Mouse (Mus musculus) lung, embryonic 16.5 days (tissue): ENCODE data around the gene Sirt7. TPM values are rescaled to one million over a fixed set of nuclear protein-coding genes. Genes with fewer than 3 reads are reported as not detected.

Source experiments
- ATAC-seq: fragments of 200-750 bp; cut with Nextera tagmentation; 2 replicates; pipeline ENCODE4 v1.8.0; 2017; ENCODE audit warnings: low read depth, mild to moderate bottlenecking, moderate library complexity
- H3K27ac ChIP-seq: fragments of 300-500 bp; sonication (generic); 2 replicates; pipeline ENCODE4 v1.5.1; 2014; ENCODE audit warnings: mild to moderate bottlenecking, control low read depth, low read length
- H3K27me3 ChIP-seq: fragments of 300-500 bp; sonication (generic); 2 replicates; pipeline ENCODE4 v1.6.1; 2014; ENCODE audit warnings: low read depth, low read length, mixed read lengths; ENCODE audit not compliant: control insufficient read depth, insufficient read depth
- H3K36me3 ChIP-seq: fragments of 300-500 bp; sonication (generic); 2 replicates; pipeline ENCODE4 v1.6.1; 2014; ENCODE audit warnings: low read length; ENCODE audit not compliant: control insufficient read depth, insufficient read depth
- H3K4me1 ChIP-seq: fragments of 300-500 bp; sonication (generic); replicated peaks from 2 replicates; pipeline ENCODE4 v1.6.1; 2014; ENCODE audit warnings: low read length, mixed read lengths; ENCODE audit not compliant: control insufficient read depth, insufficient read depth
- H3K4me2 ChIP-seq: fragments of 300-500 bp; sonication (generic); 2 replicates; pipeline ENCODE4 v1.6.1; 2014; ENCODE audit warnings: low read depth, low read length, control low read depth
- H3K4me3 ChIP-seq: fragments of 300-500 bp; sonication (generic); 2 replicates; pipeline ENCODE4 v1.5.1; 2014; ENCODE audit warnings: mild to moderate bottlenecking, low read length, control low read depth
- H3K9ac ChIP-seq: fragments of 300-500 bp; sonication (generic); 2 replicates; pipeline ENCODE4 v1.6.1; 2014; ENCODE audit warnings: low read length, control low read depth
- H3K9me3 ChIP-seq: fragments of 300-500 bp; sonication (generic); 2 replicates; pipeline ENCODE4 v1.6.1; 2016; ENCODE audit warnings: low read length; ENCODE audit not compliant: control insufficient read depth
- WGBS: fragments of 180-500 bp; shearing (Covaris S2); extraction: QIAGEN DNeasy Blood & Tissue Kit; methylation state at CpG from one replicate; pipeline ENCODE4 v1.1.7; 2014; 5-methylcytosine and 5-hydroxymethylcytosine counted together
- polyA plus RNA-seq: library from polyadenylated mRNA; unstranded; fragments of >200 nt; fragmentation: Nextera tagmentation; extraction: Ambion mirVana; gene quantifications from 2 replicates; pipeline ENCODE4 v1.2.1, GENCODE M21; 2015

The Sirt7 gene
- polyA plus RNA-seq, 1 experiment from 2014 or later: 32.5 TPM

DNA sequence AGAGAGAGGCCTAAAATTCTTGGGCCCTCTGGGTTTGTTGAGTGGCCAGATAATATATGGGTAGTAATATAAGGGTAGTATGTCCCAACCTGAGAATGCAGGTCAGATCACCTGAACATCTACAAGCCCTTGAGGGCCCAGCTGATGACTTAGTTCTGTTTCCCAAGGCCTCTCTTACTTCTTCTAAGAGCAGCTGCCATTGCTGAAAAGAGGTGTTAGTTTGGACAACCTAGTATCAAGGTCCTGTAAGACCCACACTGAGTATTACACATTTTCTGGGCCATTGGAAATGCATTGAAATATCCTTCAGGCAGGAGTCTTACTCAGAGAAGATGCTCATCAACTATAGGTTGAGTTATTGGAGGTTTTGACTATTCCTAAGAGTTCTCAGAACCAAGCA, 49.1 kb downstream of the Sirt7 start:
- Histone ChIP-seq H3K27me3 (no peaks in the 10 kb centered on the region), H3K9me3 (no peaks in the 10 kb centered on the region), H3K4me2 (no peak overlapping the region), H3K4me3 (no peak overlapping the region), H3K27ac (no peak overlapping the region), H3K9ac (no peak overlapping the region), H3K36me3 (peaks cover 28% of the 10 kb centered on the region), H3K4me1 (peaks cover 28% of the 10 kb centered on the region)
- no peak for ATAC-seq

DNA sequence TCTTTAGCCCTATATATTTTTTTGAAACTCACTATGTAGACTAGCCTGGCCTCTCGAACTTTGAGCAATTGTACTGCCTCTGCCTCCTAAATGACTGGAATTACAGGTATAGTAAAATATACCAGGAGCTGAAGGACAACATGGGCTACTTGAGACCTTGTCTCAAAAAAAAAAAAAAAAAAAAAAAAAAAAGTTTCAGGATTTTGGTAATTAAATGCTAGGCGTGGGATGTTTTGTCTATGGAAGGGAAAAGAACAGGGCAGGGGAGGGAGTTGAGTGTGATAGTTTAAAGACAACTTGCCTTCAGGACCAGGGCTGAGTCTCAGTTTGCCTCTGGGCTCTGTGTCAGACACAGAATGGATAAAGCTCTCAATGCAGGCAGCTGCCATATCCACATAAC, 50.0 kb downstream of the Sirt7 start:
- Histone ChIP-seq H3K4me3 (no peak overlapping the region), H3K27ac (no peak overlapping the region), H3K9me3 (no peaks in the 10 kb centered on the region), H3K36me3 (peaks cover 37% of the 10 kb centered on the region), H3K9ac (no peak overlapping the region), H3K4me2 (no peak overlapping the region), H3K27me3 (no peaks in the 10 kb centered on the region), H3K4me1 (peaks cover 27% of the 10 kb centered on the region)
- no peak for ATAC-seq
- WGBS: 81% methylated on average over 2 of the region's 2 CpGs

GRCm38 (mm10) chr11:120574278-120574600, 50.8 kb downstream of the Sirt7 start:
- Histone ChIP-seq H3K27me3 (no peaks in the 10 kb centered on the region), H3K9me3 (no peaks in the 10 kb centered on the region), H3K4me2 (peak overlapping the region; percentile 77), H3K27ac (0 out of 2 replicates have a peak overlapping the region, but pooled peaks have one; percentile 38), H3K9ac (peak overlapping the region; percentile 82), H3K36me3 (peaks cover 36% of the 10 kb centered on the region), H3K4me3 (peak overlapping the region; percentile 82), H3K4me1 (peaks cover 19% of the 10 kb centered on the region)
- no peak for ATAC-seq
- 26% methylated on average over 5 of the region's 5 CpGs for WGBS

GRCm38 (mm10) chr11:120573585-120574277, 51.3 kb downstream of the Sirt7 start:
- ATAC-seq: peak; percentile 2; the same call in 1 of the 2 replicates
- WGBS: under 1% methylated on average over 23 of the region's 23 CpGs

DNA sequence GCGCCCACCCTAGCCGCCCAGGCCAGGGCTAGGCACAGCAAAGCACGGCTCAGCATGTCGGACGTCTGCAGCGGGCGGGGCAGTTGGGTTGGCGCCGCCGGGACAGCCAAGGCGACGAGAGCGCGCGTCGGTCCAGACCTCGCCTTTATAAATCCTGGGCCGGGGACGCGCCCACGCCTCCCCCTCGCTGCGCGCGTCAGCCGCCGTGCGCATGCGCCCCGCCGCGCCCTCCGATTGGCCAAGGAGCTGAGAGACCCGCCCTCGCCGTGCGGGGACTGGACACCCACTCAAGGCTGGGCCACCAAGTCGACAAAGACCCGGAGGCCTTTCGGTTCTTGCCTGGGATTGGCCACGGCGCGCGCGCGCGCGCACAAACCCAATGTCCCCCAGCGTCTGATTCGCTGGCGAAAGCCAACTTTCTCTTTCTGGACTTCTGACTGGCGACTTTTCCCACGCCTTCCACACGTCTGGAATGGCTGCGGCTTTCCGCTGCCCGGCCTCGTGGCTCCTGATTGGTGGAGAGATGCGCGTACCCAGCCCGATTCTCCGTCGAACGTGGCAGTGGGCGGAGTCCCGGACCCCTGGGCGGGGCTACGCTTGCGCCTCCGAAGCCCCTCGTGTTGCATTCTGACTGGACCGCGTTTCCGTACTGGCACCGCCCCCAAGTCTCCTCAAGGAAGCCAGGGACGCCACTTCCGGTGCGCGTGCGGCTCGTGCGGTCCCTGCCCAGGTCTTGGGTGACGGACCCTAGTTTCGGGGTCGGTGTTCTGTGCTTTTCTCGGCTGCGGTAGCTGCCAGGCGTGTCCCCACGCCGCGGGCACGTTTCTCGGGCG, 52.1 kb downstream of the Sirt7 start, which contains the start of gene P4hb:
Gene P4hb (minus strand): TSS at position 502 of the 833 bp plus-strand sequence.
- peak within 1 kb of the TSS; percentile 98 for H3K9ac ChIP-seq
- peak within 1 kb of the TSS; percentile 96 for H3K27ac ChIP-seq
- H3K36me3 ChIP-seq: peaks cover 32% of the 10 kb centered on the region
- peak within 1 kb of the TSS; percentile 91 for H3K4me2 ChIP-seq
- H3K27me3 ChIP-seq: no peaks in the 10 kb centered on the region
- no peaks in the 10 kb centered on the region for H3K9me3 ChIP-seq
- H3K4me1 ChIP-seq: peaks cover 18% of the 10 kb centered on the region
- ATAC-seq: peak; percentile 97
- H3K4me3 ChIP-seq: peak within 1 kb of the TSS; percentile 82
- under 1% methylated on average over 93 of the region's 94 CpGs for WGBS

More at GRCm38 (mm10) chr11:120573585-120574277, 51.3 kb downstream of the Sirt7 start:
- Histone ChIP-seq H3K36me3 (peaks cover 32% of the 10 kb centered on the region), H3K27me3 (no peaks in the 10 kb centered on the region), H3K9me3 (no peaks in the 10 kb centered on the region), H3K4me1 (peaks cover 18% of the 10 kb centered on the region), H3K4me3 (peak overlapping the region; percentile 82), H3K27ac (peak overlapping the region; percentile 96), H3K9ac (peak overlapping the region; percentile 82), H3K4me2 (peak overlapping the region; percentile 77)

- Histone ChIP-seq H3K27me3 (no peaks in the 10 kb centered on the region), H3K4me1 (peaks cover 18% of the 10 kb centered on the region), H3K36me3 (peaks cover 36% of the 10 kb centered on the region), H3K27ac (peak overlapping the region; percentile 83), H3K4me2 (peak overlapping the region; percentile 91), H3K9ac (peak overlapping the region; percentile 98), H3K4me3 (peak overlapping the region; percentile 82), H3K9me3 (no peaks in the 10 kb centered on the region)
- peak; percentile 32 for ATAC-seq
- WGBS: under 1% methylated on average over 23 of the region's 24 CpGs
These were observed 52.7 kb downstream of the Sirt7 start for GRCm38 (mm10) chr11:120572417-120572751.

GRCm38 (mm10) chr11:120571754-120572416, 53.2 kb downstream of the Sirt7 start:
- peak overlapping the region; percentile 82 for H3K4me3 ChIP-seq
- no peaks in the 10 kb centered on the region for H3K27me3 ChIP-seq
- peaks cover 37% of the 10 kb centered on the region for H3K36me3 ChIP-seq
- H3K4me2 ChIP-seq: peak overlapping the region; percentile 91
- 5% methylated on average over 11 of the region's 11 CpGs for WGBS
- H3K9ac ChIP-seq: peak overlapping the region; percentile 98
- peak overlapping the region; percentile 83 for H3K27ac ChIP-seq
- ATAC-seq: no peak
- no peaks in the 10 kb centered on the region for H3K9me3 ChIP-seq
- peaks cover 18% of the 10 kb centered on the region for H3K4me1 ChIP-seq

GRCm38 (mm10) chr11:120571122-120571521, 53.9 kb downstream of the Sirt7 start:
- peaks cover 41% of the 10 kb centered on the region for H3K36me3 ChIP-seq

More at GRCm38 (mm10) chr11:120571122-120571521, 53.9 kb downstream of the Sirt7 start:
- H3K9me3 ChIP-seq: no peaks in the 10 kb centered on the region
- peaks cover 18% of the 10 kb centered on the region for H3K4me1 ChIP-seq
- peak overlapping the region; percentile 91 for H3K4me2 ChIP-seq
- peak overlapping the region; percentile 98 for H3K9ac ChIP-seq
- no peak overlapping the region for H3K27ac ChIP-seq
- peak overlapping the region; percentile 82 for H3K4me3 ChIP-seq
- 59% methylated on average over 3 of the region's 3 CpGs for WGBS
- ATAC-seq: no peak
- no peaks in the 10 kb centered on the region for H3K27me3 ChIP-seq
